Mouse (Mus musculus): ENCODE measurements around the gene Ica1l. TPM values are rescaled to one million over a fixed set of nuclear protein-coding genes. Genes with fewer than 3 reads are reported as not detected.

Ica1l gene
- polyA plus RNA-seq, 1 experiment, result not detected

DNA sequence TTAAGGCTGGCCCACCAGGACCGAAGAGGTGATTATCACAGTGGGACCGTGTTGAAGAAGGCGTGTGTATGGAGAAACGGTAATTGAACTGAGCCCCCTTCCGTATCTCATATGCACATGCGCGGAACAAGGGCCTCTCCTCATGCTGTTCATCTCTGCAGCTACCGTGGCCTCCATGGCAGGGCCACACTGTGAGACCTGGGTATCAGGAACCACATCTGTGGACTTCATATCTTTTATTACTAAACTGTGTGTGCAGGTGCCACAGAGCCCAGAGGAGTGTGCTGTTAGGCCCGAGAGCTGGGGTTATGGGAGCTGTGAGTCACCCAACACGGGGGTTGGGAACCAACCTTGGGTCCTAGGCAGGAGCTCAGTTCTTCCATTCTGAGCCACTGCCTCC lies 35.6 kb downstream of the Ica1l start:
- Histone ChIP-seq H3K27ac (replicated peaks; ENCODE audit: low read depth, low read length) (no peak overlapping the region), H3K4me3 (ENCODE audit: insufficient read depth, low read depth, low read length) (no peak overlapping the region), H3K4me1 (ENCODE audit: control insufficient read depth, insufficient read depth, insufficient read length, low read length) (no peaks in the 10 kb centered on the region)

DNA sequence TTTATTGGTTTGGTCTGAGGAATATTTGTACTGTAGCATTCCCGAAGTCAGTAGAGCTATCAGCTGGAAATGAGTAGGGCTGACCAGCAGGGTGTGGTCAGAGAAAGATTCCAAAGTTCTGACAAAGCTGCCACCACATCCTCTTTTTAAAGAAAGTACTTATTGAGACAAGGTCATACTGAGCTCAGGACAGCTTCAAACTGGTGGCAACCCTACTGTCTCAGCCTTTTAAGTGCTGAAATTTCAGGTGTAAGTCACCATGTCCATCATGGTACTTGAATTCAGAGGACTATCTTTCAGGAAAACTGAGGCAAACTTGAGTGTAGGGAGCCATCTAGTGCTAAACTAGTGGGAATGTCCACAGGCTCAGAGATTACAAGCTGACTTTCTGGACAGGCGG lies 42.7 kb downstream of the Ica1l start:
- no peak overlapping the region for H3K4me3 ChIP-seq (ENCODE audit: insufficient read depth, low read depth, low read length)
- H3K4me1 ChIP-seq (ENCODE audit: control insufficient read depth, insufficient read depth, insufficient read length, low read length), result no peaks in the 10 kb centered on the region
- H3K27ac ChIP-seq (replicated peaks; ENCODE audit: low read depth, low read length), result no peak overlapping the region

DNA sequence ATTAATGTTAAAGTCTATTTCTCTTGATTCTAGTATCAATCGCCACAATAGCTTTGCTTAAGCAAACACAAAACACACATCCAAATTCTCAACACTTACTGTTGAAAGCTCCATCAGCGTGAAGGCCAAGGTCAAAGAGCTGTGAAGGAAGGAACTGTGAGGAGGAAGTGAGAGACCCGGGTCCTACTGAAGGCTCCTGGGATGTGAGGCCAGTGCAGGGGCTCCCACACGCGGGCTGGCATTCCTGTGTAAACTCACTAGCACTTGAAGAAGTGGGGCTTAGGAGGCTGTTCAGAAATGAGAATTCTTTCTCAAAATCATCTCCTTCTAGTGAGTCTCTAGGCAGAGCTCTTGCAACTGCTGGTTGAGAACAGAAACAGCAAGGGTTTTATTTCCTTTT lies 45.6 kb downstream of the Ica1l start:
- no peak overlapping the region for H3K4me3 ChIP-seq (ENCODE audit: insufficient read depth, low read depth, low read length)

DNA sequence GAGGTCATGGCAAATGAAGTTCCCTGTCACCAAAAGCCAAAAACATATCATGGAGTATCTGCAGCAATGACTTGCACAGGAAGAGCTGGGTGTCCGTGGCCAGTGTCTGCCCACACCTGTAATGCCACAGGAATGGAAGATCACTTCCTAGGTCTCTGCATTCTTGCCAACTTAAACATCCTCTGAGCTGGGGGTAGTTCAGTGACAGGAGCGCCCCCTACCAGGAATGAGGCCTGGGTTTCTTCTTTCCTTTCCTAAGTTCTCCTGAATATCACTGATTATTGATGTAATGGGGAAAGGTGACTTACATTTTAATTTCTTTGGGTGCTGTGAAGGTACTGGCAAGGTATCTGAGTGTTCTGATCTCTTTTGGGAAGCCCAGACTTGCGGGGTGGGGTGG lies 47.3 kb downstream of the Ica1l start:
- Histone ChIP-seq H3K27ac (replicated peaks; ENCODE audit: low read depth, low read length) (no peak overlapping the region), H3K4me1 (ENCODE audit: control insufficient read depth, insufficient read depth, insufficient read length, low read length) (no peaks in the 10 kb centered on the region), H3K4me3 (ENCODE audit: insufficient read depth, low read depth, low read length) (no peak overlapping the region)

More for the DNA sequence above, 45.6 kb downstream of the Ica1l start:
- Histone ChIP-seq H3K4me1 (ENCODE audit: control insufficient read depth, insufficient read depth, insufficient read length, low read length) (no peaks in the 10 kb centered on the region), H3K27ac (replicated peaks; ENCODE audit: low read depth, low read length) (no peak overlapping the region)

DNA sequence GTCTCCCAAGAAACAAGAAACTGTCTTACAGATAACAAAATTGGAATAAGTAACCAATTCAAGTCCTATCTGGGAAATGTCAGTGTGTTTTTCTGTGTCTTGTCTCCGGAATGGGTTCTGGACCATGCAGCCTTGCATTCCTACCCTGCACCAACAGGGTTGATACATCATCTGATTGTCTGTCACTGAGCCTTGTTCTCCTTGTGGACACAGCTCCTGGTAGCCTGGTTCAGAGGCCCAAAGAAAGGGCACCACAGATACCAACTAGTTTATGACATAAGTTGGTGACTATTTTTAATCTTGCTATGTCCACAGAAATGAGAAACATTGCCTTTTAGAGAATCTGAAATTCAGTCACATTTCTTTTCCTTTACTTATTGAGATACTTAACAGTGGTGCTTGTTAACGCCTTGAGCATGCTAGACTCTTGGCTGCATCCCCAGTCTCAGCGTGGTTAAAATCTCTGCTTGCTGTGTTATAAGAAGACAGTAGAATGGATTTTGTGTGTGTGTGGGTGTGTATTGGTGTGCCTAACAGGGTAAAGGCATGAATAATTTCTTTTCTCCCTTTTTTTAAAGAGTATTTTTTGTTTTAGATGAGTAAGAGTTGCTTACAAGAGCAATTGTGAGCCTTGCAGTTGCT lies 55.5 kb downstream of the Ica1l start:
- H3K27ac ChIP-seq (replicated peaks; ENCODE audit: low read depth, low read length), result no peak overlapping the region
- no peak overlapping the region for H3K4me3 ChIP-seq (ENCODE audit: insufficient read depth, low read depth, low read length)

DNA sequence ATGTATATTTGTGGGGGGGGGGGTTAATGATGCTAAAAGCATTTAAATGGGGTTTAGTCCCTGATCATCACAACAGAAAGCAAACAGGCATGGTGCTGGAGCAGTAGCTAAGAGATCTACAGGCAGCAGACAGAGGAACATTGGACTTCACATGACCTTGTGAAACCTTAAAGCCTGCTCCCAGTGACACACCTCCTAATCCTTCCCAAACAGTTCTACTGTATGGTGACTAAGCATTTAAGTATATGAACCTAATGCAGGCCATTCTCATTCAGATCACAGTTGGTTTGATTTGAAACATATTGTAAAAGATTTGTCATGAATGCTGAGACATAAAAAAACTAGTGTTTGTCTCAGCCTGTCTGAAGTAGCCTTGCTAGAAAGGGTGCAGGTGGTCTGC lies 56.4 kb downstream of the Ica1l start:
- Histone ChIP-seq H3K4me1 (ENCODE audit: control insufficient read depth, insufficient read depth, insufficient read length, low read length) (no peaks in the 10 kb centered on the region), H3K27ac (replicated peaks; ENCODE audit: low read depth, low read length) (no peak overlapping the region), H3K4me3 (ENCODE audit: insufficient read depth, low read depth, low read length) (no peak overlapping the region)

More for the DNA sequence above, 55.5 kb downstream of the Ica1l start:
- no peaks in the 10 kb centered on the region for H3K4me1 ChIP-seq (ENCODE audit: control insufficient read depth, insufficient read depth, insufficient read length, low read length)

DNA sequence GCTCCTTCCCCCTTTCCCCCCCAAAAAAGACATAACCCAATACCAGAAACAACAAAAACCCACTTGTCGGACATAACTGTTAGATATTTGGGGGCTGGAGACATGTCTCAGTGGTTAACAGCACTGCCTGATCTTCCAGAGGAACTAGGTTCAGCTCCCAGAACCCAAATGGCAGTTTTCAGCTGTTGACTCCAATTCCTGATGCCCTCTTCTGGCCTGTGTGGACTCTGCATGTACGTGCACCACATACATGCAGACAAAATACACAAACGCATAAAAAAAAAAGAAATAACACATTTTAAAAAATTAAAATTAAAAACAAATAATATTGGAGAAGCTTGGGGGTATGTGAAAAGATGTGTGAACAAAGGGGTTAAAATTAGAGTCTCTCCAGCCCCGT lies 75.7 kb downstream of the Ica1l start:
- no peaks in the 10 kb centered on the region; the same call in 1 of the 2 replicates for H3K4me1 ChIP-seq (ENCODE audit: control insufficient read depth, insufficient read depth, insufficient read length, low read length)
- H3K27ac ChIP-seq (replicated peaks; ENCODE audit: low read depth, low read length), result no peak overlapping the region
- H3K4me3 ChIP-seq (ENCODE audit: insufficient read depth, low read depth, low read length), result no peak overlapping the region

DNA sequence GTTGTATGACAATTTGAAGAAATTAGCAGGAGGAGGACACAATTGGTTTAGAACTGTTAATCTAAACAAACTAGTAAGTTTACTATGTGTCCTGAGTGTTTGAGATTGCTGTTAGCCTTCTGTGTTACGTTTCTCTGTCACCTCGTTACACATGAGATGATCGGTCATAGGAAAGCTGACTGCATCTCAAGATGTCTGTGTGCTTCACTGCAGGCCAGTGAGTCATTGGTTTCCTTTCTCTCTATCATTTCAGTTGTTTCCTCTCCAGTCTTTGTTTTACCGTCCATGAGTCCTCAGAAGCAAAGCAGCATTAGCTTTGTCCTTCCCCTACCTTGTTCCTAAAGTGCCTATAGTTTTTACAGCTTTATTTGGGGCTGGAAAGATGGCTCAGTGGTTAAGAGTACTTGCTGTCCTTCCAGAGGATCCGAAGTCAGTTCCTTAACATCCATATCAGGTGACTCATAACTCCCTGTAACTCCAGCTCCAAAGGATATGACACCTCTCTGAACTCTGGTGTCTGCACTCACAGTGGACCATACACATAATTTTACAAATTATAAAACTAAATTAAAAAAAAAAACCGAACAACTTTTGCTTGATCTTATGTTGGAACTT lies 76.7 kb downstream of the Ica1l start:
- no peaks in the 10 kb centered on the region; the same call in 1 of the 2 replicates for H3K4me1 ChIP-seq (ENCODE audit: control insufficient read depth, insufficient read depth, insufficient read length, low read length)
- H3K27ac ChIP-seq (replicated peaks; ENCODE audit: low read depth, low read length), result no peak overlapping the region
- H3K4me3 ChIP-seq (ENCODE audit: insufficient read depth, low read depth, low read length), result no peak overlapping the region

DNA sequence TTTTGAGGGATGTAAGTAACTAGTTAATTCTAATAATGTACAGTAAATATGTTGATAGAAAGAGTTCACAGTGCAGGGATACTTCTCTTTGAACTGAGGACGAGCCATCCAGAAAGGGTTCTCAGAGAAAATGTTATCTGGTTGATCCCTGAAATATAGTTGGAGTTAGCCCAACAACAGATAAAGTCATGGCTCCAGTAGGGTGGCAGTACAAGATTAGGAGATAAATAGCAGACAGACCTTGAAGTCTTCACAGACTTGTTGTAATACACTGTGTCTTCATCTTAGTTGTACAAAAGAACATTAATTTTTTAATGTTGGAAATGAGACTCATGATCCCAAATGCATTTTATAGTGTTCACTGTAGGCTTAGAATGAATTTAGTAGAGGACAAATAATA lies 83.0 kb downstream of the Ica1l start:
- Histone ChIP-seq H3K27ac (replicated peaks; ENCODE audit: low read depth, low read length) (no peak overlapping the region), H3K4me1 (ENCODE audit: control insufficient read depth, insufficient read depth, insufficient read length, low read length) (no peaks in the 10 kb centered on the region), H3K4me3 (ENCODE audit: insufficient read depth, low read depth, low read length) (no peak overlapping the region)

DNA sequence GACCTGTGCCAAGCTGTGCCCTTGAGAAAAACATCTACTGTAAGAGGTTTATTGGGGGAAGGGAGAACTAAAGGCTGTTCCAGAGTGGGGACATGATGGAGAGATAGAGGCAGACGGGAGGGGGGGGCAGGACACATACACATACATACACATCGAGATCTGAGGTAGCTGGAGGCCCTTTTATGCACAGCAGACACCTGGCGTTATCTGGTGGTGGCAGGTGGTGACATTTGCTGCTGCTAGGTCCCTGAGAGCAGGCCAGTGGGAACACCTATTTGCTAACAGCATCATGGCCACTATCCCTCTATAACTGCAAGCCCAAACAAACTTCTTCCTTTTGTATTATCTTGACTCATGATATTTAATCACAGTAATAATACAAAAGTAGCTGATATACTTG lies 85.8 kb downstream of the Ica1l start:
- peaks cover 3% of the 10 kb centered on the region; the same call in 1 of the 2 replicates for H3K4me1 ChIP-seq (ENCODE audit: control insufficient read depth, insufficient read depth, insufficient read length, low read length)
- no peak overlapping the region for H3K4me3 ChIP-seq (ENCODE audit: insufficient read depth, low read depth, low read length)
- H3K27ac ChIP-seq (replicated peaks; ENCODE audit: low read depth, low read length), result no peak overlapping the region

DNA sequence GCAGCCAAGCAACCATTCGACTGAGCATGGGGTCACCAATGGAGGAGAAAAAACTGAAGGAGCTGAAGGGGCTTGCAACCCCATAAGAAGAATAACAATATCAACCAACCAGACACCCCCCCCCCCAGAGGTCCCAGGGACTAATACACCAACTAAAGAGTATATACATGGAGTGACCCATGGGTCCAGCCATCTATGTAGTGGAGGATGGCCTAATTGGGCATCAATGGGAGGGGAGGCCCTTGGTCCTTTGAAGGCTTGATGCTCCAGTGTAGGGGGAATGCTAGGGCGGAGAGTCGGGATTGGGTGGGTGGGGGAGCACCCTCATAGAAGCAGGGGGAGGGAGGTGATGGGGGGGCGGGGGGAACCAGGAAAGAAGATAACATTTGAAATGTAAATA lies 95.5 kb downstream of the Ica1l start:
- no peak overlapping the region for H3K4me3 ChIP-seq (ENCODE audit: insufficient read depth, low read depth, low read length)

DNA sequence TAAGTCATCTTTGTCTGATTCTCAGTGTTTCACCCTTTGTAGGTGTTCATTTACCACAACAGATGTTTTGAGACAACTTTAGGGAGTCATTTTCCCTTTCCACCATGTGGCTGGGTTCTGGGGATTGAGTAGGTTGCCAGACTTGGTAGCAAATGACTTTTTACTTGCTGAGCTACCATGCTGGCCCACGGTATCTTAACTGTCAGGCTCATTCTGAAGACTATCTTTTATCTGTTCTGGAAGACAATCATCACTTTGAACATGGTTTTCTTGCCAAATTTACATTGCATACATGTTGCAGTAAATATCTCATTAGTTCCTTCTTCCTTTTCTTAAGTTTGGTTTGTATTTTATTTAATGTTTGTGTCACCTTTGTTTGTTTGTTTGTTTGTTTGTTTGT lies 97.0 kb downstream of the Ica1l start:
- Histone ChIP-seq H3K27ac (replicated peaks; ENCODE audit: low read depth, low read length) (no peak overlapping the region), H3K4me1 (ENCODE audit: control insufficient read depth, insufficient read depth, insufficient read length, low read length) (peaks cover 8% of the 10 kb centered on the region), H3K4me3 (ENCODE audit: insufficient read depth, low read depth, low read length) (no peak overlapping the region)

More for the DNA sequence above, 95.5 kb downstream of the Ica1l start:
- Histone ChIP-seq H3K4me1 (ENCODE audit: control insufficient read depth, insufficient read depth, insufficient read length, low read length) (peaks cover 8% of the 10 kb centered on the region), H3K27ac (replicated peaks; ENCODE audit: low read depth, low read length) (no peak overlapping the region)

DNA sequence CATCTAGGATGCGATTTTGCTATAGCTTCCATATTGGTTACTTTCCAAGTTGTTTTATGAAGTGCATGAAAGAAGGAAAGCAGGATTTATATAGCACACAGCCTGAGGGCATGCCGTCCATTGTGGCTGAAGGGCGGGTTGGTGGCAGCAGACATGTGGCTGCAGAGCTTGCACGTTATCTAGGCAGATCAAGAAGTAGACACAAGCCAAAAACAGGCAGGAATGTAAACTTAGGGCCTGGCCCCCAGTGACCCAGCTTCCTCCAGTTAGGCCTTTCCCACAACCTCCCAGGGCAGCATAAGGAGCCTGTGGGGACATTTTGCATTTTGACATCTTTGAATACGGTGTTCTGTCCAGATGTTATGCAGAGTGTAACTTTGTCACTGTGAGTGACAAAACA lies 99.2 kb downstream of the Ica1l start:
- Histone ChIP-seq H3K4me3 (ENCODE audit: insufficient read depth, low read depth, low read length) (no peak overlapping the region), H3K4me1 (ENCODE audit: control insufficient read depth, insufficient read depth, insufficient read length, low read length) (peaks cover 13% of the 10 kb centered on the region), H3K27ac (replicated peaks; ENCODE audit: low read depth, low read length) (no peak overlapping the region; the same call in 1 of the 2 replicates)

DNA sequence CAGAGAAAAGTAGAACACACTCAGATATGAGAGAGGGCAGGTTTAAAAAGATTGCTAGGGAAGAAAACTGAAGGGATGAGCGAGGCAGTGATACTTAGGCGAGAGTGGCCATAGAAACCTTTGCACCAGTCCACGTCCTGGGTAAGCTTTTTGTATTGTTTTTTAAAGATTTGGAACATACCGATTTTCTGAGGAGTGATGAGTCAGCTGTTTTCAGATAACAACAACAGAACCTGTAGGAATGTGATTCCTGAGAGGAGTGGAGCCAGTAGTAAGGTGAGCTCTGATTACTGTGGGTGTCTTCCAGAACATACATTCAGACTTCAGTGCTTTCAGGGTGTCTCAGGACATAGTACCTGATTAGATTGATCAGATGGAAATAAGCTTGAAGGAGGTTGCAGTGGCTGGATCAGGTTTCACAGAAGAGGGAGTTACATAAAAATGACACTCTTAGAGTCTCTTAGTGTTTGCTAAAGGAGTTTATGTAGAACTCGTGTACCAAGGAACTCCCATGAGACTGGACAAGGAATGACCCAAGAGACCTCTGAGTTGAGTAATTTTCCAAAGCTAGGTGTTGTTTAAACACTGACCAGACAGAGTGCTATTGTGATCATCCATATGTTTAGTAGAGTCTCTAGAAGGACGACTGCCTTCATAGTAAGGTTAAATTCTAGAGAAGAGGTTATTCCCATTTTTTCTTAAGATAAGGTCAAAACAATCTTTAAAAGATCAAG lies 100.8 kb downstream of the Ica1l start:
- Histone ChIP-seq H3K4me1 (ENCODE audit: control insufficient read depth, insufficient read depth, insufficient read length, low read length) (peaks cover 13% of the 10 kb centered on the region), H3K4me3 (ENCODE audit: insufficient read depth, low read depth, low read length) (no peak overlapping the region), H3K27ac (replicated peaks; ENCODE audit: low read depth, low read length) (no peak overlapping the region)

DNA sequence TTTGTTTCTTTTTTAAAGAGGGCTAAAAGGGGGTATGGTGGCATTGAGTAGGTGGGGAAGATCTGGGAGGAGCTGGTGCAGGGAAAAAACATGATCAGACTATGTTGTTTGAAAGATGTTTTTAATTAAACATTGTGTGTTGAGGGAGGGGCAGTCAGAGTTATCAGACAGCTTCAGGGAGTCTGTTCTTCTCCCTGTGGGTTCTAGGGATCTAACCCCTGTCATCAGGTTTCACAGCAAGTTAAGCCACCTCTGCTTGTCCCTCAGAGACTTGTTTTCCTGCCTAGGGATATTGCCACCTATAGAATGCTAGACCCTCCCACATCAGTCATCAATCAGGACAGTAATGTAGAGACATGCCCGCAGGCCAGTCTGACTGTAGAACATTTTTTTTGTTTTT lies 101.9 kb downstream of the Ica1l start:
- H3K4me1 ChIP-seq (ENCODE audit: control insufficient read depth, insufficient read depth, insufficient read length, low read length), result peaks cover 13% of the 10 kb centered on the region
- no peak overlapping the region for H3K4me3 ChIP-seq (ENCODE audit: insufficient read depth, low read depth, low read length)
- no peak overlapping the region for H3K27ac ChIP-seq (replicated peaks; ENCODE audit: low read depth, low read length)

DNA sequence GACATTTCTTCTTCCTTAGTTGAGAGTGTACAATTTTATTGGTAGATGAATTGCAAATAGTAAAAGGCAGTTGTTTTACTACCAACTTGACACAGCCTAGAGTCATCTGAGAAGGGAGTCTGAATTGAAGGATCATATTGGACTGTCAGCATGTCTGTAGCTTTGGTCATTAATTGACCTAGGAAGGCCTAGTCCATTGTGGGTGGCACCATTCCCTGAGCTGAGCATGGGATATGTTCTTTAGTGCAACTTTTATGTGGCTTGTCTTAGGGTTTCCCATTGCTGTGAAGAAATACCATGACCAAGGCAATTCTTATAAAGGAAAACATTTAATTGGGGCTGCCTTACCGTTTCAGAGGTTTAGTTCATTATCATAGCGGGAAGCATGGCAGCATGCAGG lies 110.0 kb downstream of the Ica1l start:
- Histone ChIP-seq H3K4me3 (ENCODE audit: insufficient read depth, low read depth, low read length) (no peak overlapping the region), H3K27ac (replicated peaks; ENCODE audit: low read depth, low read length) (no peak overlapping the region), H3K4me1 (ENCODE audit: control insufficient read depth, insufficient read depth, insufficient read length, low read length) (peaks cover 2% of the 10 kb centered on the region)

Data from brown adipose tissue, adult 24 weeks (tissue).